Mouse (Mus musculus) adrenal gland (tissue): ENCODE data around the gene Sgk2.

Experiments
- intact Hi-C: fragments of 180-260 bp; cut with DNase I; formaldehyde crosslinking; loops from one replicate; pipeline ENCODE4 v1.15.1; 2025

Sgk2 gene

DNA sequence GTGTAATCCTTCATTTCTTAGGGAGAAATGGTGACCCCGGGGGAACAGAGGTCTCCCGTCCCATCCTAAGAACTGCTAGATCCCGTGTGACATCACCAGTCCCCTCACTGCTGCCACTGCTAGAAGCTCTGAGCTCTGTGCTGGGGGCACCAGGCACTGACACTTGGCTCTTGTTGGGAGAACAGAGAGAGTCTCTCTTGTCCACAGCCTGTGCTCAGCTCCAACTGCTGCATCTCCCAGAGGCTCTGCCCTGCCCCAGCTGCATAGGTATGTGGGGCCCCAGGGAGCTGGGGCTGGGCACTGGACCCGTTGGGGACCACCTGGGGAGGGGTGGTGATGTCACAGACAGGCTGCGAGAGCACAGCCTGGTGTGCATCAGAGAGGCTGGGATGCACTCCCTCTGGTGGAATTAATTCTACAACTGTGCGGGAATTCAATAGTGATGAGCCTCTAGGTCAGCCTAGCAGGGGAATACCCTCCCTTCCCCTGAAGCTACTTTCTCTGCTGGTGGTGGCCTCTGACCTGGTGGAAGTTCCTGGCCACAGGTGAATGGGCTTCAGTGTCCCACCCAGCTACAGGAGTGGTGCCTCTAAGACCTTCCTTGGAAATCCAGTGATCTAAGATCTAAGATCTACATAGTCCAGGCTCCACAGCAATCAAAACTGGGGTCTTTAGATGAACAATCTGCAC is 4.4 kb downstream of the Sgk2 start:
- intact Hi-C loops = loop anchor here (10.0 kb wide), 1 partner anchor 67 kb away; no protein-coding TSS in a partner anchor

GRCm38 (mm10) chr2:162992084-162992437 is 4.9 kb downstream of the Sgk2 start:
- intact Hi-C loops = loop anchor here (10.0 kb wide), 1 partner anchor 67 kb away; no protein-coding TSS in a partner anchor

- intact Hi-C loops = loop anchor here (10.0 kb wide), 1 partner anchor 69 kb away; no protein-coding TSS in a partner anchor
These were observed 6.9 kb downstream of the Sgk2 start for GRCm38 (mm10) chr2:162993881-162994616.

DNA sequence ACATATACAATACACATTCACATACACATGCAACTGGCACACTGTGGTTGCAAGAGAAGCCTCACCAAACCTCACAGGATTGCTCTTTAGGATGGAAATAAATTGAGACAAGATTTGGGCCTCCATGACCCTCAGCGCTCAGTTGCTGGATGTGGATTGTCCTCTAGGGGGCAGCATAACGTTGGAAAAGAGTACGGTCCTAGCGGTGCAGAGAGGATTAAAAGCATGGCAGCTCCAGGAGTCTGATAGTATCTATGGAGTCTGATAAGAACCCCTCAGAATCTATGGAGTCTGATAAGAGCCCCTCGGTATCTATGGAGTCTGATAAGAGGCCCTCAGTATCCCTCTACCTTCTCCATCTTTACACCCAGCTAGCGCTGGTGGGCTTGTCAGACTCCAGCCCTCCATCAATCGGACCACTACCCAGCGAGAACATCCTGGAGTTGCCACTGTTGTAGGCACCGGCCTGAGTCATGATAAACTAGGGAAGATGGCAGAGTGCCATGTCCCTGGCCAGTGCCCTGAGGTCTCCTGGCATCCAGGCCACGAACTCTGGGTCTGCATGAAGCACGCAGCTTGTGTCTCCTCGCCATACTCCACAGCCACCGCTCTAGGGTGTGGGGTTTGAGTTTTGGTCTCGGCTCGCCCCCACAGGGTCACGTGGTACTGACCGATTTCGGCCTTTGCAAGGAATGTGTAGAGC is 11.5 kb downstream of the Sgk2 start:
- intact Hi-C loops = loop anchor here (2.0 to 10.0 kb wide), 3 partner anchors 30 to 89 kb away; partner anchors contain the start of gene Gtsf1l

DNA sequence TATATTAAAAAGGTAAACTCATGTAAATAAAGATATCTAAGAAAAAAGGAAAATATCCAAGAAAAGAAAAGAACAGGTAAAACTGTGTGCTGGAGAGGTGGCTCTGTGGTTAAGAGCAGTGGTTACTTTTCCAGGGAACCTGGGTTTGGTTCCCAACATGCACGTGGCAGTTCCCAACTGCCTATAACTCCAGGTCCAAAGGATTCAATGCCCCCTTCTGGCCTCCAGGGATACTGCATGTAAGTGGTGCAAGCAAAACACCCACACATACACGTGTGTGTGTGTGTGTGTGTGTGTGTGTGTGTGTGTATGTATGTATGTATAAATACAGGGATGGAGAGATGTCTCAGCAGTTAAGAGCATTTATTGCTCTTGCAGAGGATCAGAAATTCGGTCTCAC is 12.6 kb downstream of the Sgk2 start:
- intact Hi-C loops = loop anchor here (2.0 to 10.0 kb wide), 3 partner anchors 31 to 88 kb away; partner anchors contain the start of gene Gtsf1l

- intact Hi-C loops = no loop called here
These were observed 13.9 kb downstream of the Sgk2 start for GRCm38 (mm10) chr2:163001071-163001470.

- intact Hi-C loops = no loop called here
These were observed 20.2 kb downstream of the Sgk2 start for GRCm38 (mm10) chr2:163007299-163007698.

DNA sequence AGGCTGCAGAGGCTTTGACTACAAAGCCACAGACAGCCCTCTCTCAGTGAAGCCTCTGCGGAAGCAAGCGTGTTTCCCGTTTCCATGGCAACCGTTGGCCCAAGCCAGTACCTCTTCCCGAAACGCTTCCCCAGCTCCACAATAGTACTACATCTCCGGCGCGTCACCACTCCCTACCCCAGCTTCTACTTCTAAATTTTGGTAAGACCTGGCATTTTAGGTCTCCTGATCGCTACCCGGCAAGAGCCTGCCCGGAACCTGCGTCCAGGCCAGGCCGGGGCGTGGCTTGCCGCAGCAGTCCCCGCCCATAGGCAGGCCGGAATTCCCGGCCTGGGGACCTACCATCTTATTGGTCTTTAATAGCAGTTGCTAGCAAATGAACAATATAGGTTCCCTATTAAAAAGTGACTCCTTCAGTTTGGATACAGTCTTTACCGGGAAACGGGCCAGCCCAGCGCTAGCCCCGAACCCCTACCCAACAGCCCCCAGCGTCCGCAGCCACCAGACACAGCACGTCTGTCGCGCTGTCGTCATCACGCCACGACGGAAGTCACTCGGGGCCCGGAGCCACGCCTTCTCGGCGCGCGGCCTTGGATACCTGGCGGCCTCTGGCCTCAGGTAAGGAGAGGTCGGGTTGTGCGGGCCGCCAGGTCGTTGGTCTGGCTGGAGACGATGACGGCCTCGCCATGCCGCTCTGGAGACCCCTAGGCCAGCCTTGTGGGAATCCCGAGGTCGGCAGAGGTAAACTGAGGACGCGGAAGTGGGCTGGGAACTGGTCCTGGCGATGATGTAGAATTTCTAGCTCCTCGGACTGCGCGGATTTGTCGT is 30.0 kb downstream of the Sgk2 start, which contains the start of gene Ift52:
TSS of gene Ift52 (plus strand) at position 439 of the 828 bp plus-strand sequence.
- intact Hi-C loops = no loop called here

DNA sequence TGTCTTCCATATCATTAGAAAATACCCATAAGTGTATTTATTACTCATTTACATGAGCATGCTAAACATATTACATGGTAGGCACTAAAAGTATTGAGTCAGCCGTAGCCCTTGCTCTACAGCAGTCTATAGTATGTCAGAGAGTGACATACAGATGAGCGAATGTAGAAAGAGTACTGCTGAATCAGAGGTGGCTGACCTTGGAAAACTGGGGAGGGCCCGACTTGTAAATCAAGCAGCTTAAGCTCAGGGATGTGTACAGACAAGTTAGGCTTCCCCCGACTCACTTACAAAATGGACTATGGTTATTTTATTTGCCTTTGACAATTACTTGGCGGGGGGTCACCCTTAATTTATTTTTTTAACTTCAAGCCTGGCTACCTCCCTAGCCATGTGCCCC is 44.2 kb downstream of the Sgk2 start:
- intact Hi-C loops = no loop called here

- intact Hi-C loops = no loop called here
These were observed 44.6 kb downstream of the Sgk2 start for GRCm38 (mm10) chr2:163031757-163032156.

DNA sequence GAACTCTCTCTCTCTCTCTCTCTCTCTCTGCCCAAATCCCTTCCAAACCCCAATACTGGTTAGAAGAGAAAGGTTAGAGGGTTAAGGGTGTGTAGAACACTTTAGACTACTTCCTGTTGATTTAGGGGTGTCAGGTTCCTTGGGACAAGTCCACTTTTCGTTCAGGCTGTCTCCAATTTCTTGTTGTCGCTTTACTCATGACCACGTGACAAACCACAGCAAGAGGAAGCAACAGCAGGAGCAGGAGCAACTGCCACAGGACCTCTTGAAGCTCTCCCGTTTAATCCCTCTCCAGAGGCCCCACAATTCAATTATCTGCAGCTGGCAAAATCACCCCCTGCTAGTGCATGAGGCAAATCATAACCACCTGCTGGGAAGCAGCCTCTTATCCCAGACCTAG is 45.5 kb downstream of the Sgk2 start:
- intact Hi-C loops = no loop called here

DNA sequence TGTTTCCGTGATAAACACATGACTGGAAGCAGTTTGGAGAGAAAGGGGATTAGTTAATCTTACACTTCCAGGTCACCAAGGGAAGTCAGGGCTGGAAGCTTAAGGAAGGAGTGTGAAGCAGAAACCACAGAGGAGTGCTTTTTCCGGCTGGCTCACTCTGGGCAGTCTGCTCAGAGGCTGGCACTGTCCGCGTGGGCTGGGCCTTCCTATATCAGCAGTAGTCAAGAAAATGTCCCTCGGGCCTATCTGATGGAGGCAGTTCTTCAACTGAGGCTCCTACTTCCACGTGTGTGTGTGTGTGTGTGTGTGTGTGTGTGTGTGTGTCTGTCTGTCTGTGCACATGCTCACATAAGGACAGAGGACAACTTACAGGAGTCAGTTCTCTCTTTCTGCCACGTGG is 52.8 kb downstream of the Sgk2 start:
- intact Hi-C loops = no loop called here

DNA sequence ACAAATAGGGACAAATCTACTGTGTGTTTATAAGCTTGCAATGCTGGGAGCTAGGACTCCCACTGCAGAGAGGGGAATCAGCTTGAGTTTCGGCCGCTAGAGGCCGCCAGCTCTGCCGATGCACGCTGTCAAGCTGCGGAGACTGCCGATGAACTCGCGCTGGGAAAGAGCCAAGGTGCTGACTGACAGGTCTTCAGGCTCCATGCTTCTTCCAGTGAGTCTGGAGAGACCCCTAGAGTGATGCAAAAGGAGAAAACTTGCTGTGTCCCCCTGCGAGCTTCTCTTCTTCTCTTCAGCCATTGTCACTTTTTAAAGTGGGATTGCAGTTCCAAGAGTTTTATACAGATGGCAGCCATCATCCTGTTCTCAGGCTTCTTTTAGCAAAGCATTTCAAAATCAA is 61.0 kb downstream of the Sgk2 start:
- intact Hi-C loops = loop anchor here (2.0 kb wide), 1 partner anchor 43 kb away; no protein-coding TSS in a partner anchor

- intact Hi-C loops = loop anchor here (2.0 kb wide), 1 partner anchor 42 kb away; no protein-coding TSS in a partner anchor
These were observed 62.0 kb downstream of the Sgk2 start for GRCm38 (mm10) chr2:163049116-163049515.

DNA sequence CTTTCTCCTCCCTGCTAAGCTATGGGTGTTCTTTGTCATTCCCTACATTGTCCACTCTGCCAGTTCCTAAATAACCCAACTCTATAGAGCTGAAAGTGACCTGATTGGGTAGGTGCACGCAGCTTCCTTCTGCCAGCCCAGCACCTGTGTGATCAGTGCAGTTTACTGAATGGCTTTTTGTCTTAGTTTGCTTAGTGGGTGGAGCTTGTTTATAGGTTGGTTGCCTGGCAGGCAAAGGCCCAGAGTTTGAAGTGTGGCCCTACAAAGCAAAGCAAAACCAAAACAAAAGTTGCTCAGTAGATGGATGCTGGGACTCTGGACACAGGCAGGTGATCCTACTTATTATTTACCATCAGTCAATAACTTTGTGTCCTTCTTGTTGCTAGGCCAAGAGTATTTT is 64.6 kb downstream of the Sgk2 start:
- intact Hi-C loops = no loop called here

DNA sequence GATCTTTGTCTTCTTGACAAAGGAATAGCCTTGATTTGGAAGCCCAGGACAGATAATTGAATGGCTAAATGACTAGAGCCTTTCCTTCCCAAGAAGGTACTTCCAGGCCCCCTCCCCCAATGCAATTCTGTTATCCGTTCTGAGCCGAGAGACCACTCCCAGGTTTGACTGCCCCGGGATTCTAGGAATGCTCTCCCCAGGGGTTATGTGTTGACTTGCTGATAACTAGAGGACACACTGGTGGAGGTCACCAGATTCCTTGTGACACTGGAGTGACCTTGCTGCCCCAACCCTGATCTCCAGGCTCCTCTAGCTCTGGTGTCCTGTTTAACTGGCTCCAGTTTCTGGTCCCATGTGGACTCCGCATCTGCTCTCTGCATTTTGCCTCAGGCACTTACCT is 65.0 kb downstream of the Sgk2 start:
- intact Hi-C loops = no loop called here

DNA sequence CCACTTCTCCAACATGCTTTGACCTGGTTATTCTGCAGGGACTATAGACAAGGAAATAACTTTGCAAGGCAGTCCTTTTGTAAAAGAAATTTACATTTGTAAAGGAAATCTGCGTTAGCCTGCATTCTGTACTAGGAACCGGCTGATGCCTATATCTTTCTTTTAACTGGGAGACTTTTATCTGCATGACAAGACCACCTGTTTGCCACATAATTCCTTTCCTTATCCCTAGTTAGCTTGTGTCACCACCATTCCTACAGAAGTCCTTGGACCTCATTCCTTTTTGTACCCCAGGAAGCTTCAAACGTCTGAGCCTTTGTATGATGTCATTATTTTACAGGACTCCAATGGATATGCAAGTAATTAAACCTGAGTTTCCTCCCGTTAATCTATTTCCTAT is 65.7 kb downstream of the Sgk2 start:
- intact Hi-C loops = no loop called here

GRCm38 (mm10) chr2:163054335-163054840 is 67.3 kb downstream of the Sgk2 start, which contains the start of gene Mybl2:
Mybl2 (plus strand) TSS chr2:163054687.
- intact Hi-C loops = no loop called here

DNA sequence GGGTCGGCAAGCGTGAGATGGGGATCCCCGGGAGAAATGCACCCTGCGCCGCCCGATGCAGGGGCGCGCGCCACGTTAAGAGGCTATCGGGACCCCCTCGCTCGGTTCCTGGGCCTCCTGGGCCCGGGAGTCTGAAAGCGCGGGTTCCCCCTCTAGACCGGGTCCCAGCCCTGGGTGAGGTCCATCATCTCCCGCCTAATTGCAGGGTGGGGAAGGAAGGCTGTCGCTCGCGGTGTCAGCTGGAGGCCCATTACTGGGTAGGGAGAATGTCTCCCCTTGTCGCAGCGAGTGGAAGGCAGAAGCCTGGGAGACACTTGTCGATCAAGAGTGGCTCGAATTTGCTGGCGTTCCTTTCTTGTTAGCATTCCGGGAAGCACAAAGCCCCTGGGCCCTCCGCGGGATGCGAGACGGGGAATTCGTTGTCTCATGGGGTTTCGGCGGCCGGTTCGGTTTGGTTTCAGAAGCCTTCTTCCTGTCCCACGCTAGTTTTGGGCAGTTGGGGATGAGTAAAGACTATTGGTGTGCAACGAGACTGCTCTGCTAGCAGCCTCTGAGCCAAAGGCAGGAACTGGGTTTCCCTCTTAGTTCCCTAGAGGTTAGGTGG is 67.9 kb downstream of the Sgk2 start:
- intact Hi-C loops = no loop called here

DNA sequence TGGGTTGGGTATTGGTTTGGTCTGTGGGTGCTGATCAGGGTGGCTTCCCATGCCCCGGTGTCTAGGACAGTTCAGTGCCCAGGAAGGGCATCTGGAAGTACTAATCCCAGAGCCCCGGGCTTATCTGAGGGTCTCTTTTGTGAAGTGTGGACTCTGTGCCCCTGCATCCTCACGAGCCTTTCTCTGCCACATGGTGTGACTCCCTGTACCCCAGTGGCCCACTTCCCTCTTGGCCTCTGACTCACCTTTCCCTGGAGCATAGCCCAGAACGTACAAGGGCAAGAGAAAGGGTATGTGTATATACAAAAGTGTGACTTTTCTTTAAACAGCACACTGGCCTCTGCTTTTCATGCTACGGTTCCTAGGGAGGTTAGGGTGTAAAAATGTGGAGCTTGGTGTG is 68.6 kb downstream of the Sgk2 start:
- intact Hi-C loops = no loop called here
